Mouse (Mus musculus) urinary bladder, adult 2 months (tissue): ENCODE data around the gene Agl. TPM values are rescaled to one million over a fixed set of nuclear protein-coding genes. Genes with fewer than 3 reads are reported as not detected.
A peak's percentile ranks its signal among the peaks of the same experiment; 100 is the strongest.

Source experiments
- DNase-seq: peaks from one replicate; pipeline ENCODE4 v3.0.0; 2022; ENCODE audit warnings: low spot score
- polyA plus RNA-seq: library from polyadenylated mRNA; depleted of rRNA; stranded (reverse); fragments of >200 nt; gene quantifications from 2 replicates; pipeline ENCODE4 v1.2.3, GENCODE M21; 2012; rRNA removed

Gene Agl
- polyA plus RNA-seq = 17.3 and 27.2 TPM in 2 replicates

DNA sequence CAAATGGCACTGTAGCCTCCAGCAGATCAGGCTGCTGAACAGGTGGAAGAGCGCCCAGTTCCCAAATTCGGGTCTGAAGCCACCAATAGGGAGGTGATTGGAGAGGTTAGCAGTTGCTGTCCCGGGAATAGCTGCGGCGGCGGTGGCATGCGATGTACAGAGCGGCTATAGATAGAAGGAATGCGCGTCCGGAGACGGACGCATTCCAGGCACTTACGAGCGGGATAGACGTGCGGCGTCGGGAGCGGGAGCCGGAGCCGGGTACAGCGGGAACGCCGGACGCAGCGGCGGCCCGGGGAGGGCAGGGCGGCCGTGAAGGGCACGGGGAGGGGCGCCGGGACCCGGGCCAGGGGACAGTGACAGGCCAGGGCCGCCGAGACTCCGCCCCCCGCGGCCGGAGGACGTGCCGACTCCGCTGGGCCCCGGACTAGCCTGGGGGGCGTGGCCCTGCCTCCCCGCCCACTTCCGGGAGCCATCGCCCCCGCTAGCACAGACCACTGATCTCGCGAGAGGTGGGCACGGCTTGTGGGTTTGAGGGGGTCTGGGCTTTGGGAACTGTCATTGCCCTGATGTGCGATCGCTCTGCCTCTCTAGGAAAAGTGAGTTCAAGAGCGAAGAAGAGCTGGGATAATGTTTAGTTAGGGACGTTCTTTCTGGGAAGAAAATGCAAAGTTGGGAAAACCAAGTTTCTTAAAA lies at the start of gene Agl:
Gene Agl (minus strand): TSS at position 356 of the 696 bp plus-strand sequence.
- peak; percentile 88 for DNase-seq

DNA sequence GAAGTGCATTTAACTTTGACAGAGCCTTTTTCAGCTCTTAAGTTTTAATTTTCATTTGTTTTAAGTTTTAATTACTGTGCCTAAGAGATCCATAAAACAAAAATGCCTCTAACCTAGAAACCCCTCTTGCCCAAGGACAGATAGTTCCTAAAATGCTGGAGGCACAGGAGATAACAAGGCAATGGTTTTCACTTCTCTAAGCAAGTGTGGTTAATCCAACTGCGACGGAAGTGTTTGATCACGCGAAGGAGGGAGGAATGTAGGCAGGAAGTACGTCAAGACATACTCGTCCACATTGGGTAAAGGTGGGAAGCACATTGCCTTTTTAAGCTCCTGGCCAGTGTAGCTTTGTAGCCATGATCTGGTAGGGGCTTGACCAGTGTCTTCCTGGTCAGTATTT lies 49.6 kb upstream of the Agl start:
- no peak for DNase-seq

DNA sequence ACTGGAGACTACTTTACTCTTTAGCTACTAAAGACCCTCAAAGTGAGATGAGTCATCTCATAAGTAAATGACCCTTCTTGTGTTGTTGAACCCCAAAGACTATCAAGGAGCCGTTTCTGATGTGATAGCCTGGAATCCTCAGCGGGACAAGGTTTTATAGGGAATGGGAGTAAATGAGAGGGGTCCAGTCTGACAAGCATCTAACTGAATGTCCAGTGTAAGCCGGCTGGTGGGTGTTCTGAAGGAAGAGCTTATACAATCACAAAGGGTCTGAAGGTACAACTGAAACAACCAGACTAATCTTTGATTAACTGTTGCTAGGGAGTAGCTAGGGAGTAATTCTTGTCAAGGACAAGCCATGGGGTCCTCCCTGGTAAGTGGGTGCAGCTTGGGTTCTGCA lies 44.5 kb upstream of the Agl start:
- DNase-seq = no peak

DNA sequence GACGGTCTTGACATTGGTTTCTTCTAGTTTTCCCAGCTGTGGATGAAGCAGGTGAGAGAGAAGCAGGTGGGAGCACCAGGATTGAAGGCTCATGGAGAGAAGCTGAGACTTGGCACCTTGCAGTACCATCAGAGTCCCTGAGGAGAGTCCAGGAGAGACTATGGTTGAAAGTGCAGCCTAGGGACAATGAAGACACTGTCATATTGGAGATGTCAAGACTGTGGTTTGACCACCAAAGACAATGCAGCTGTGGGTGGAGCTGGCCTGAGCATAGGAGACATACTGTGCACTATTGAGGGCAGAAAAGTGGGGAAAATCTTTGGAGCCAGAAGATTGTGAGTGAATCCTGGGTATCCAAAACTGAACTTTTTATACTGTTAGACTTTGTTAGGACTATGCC lies 42.4 kb upstream of the Agl start:
- DNase-seq = no peak

GRCm38 (mm10) chr3:116848936-116849335 lies 41.0 kb upstream of the Agl start:
- DNase-seq = no peak

DNA sequence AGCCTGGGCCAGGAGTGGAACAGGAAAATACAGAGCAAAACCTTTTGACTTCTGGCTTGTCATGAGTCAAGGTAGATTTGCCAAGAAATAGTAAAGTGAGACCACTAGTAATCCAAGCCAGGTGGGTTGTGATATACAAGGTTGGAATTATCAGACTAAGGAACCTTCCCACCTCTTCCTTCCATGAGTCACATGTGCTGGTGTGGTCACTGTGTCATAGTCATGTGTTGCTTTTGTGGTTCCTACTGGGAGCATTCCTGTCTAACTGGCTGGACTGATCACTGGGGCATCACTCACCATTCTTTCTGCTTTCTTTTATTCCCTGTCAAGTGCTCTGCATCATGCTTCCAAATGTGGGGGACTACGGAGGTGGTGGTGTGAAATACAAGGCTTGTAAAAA lies 40.1 kb upstream of the Agl start:
- no peak for DNase-seq

GRCm38 (mm10) chr3:116846084-116846483 lies 38.1 kb upstream of the Agl start:
- DNase-seq = no peak

DNA sequence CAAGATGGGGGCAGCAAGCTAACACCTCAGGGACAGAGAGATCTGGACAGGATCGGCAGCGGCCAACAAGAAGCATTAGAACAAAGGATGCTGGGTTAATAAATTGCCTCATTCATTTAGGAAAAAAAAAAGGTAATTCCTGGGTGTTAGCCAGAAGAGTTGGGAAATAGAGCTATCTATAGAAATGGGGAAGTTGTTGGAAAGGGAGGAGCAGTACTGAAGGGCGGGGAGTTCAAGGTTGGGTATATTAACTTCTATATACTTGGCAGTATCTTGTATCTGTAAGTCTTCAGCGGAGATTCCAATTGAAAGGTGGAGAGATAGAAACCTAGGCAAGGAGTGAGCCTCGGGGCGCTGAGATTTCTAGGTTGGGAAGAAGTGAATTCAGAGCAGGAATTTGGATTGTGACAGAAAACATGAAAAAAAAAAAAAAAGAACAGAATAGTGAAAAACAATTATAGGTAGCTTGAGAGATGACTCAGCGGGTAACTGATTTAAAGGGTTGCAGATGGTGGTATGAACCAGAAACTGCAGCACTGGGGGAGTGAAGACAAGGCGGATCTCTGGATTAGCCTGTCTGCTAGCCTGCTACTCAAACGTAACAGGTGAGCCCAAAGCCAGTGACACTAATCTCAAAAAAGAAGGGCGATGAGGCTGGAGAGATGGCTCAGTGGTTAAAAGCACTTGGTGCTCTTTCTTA lies 37.1 kb upstream of the Agl start:
- DNase-seq = no peak

DNA sequence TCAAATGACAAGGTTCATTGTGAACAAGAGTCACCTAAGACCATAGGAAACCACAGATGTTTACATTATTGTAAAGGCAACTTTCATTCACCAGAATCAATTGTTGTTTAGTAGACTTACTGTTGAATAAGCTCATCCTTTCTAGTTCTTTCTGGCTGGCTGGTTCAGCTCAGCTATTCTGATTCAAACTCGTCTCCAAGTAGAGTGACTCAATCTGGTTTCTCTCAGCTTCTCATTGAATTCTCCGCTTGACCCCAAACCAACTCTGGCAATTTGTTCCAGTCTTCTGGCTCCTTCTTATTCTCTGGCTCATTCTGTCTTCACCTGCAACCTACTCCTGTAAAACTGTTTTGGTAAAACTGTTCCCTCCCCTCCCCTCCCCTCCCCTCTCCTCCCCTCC lies 33.3 kb upstream of the Agl start:
- no peak for DNase-seq

DNA sequence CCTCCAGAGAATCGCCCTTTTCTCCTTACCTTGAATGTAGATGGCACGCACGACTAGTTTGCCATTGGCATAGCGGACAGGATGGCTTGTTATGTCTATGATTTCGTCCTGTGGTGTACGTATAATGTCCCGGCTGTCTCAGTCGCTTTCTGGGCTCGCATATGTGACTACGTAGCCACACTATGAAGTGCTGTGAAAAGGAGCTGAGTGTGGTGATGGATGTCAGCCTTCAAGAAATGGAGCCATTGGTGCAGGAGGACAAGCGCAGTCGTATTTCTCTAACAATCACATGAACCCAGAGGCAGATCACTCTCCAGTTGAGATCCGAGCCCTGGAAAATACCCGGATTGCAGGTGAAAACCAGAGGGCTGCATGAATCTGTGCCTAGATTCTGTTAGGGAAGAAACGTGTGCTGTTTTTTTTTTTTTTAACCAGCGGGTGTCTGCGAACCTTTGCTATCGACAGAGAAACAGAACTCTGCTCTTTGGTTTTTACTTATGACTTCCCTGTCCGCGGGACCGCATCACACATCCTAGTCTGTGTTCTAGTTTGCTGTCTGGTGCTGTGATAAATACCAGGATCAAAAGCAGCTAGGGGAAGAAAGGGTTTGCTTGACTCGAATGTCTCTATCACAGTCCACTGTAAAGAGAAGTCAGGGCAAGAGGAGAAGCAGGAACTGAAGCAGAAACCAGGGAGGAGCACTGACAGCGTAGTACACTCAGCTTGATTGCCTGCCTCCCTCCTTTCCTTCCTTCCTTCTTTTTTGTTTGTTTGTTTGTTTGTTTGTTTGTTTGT lies 28.9 kb upstream of the Agl start:
- DNase-seq = no peak

DNA sequence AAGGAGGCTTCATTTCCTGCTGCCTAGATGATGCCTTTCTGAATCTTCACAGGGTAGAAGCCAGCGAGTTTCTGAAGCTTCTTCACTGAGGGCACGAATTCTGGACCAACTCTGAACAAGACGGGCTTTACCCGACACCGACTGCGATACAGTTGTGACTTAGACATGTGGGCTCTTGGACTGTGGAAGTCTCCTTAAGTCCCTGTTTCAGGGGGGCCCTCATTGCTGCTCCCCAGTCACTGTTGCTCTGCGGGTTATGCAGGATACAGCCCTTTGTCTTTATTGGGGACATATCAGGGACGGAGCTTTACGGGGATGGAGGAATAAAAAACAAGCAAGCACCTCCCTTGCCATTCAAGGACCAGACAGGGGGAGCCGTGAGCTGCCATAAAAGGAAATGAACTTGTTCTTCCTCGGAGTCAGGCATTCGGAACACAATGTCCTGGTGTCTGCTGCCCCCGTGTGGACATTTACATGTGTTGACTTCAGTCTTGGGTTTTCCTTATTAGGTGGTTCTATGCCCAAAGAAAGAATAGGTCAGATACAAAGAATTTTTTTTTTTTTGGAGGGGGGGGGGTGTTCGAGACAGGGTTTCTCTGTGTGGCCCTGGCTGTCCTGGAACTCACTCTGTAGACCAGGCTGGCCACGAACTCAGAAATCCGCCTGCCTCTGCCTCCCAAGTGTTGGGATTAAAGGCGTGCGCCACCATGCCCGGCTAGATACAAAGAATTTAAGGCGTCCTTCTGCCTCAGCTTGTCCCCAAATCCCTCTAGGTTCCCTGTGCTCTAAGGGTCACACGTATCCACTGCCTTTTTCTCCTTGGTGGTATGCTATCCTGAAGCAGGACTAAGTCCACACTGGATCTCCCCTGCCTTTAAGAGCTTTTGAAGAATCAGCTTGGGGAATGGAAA lies 28.1 kb upstream of the Agl start:
- peak; percentile 47 for DNase-seq

GRCm38 (mm10) chr3:116835350-116835749 lies 27.4 kb upstream of the Agl start:
- no peak for DNase-seq

- no peak for DNase-seq
Measured at GRCm38 (mm10) chr3:116834241-116834640, 26.3 kb upstream of the Agl start.

DNA sequence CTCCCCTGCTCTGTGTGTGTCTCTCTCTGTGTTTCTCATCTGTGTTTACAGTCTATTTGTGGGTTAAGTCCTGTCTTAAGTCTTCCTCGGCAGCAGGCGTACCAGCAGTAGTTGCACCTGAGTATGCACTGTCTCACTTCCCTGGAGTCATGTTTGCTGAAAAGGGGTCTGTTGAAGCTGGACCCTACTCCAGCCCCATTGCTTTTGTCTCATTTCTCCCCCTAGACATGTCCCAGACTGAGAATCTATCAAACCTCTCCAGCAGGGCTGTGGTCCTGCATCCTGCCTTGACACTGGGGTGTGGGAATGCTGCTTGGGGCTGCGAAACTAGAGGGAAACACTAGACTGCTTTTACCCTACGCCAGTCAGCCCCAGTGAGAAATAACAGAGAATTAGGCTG lies 25.5 kb upstream of the Agl start:
- DNase-seq = no peak

GRCm38 (mm10) chr3:116832526-116833310 lies 24.8 kb upstream of the Agl start:
- no peak for DNase-seq

DNA sequence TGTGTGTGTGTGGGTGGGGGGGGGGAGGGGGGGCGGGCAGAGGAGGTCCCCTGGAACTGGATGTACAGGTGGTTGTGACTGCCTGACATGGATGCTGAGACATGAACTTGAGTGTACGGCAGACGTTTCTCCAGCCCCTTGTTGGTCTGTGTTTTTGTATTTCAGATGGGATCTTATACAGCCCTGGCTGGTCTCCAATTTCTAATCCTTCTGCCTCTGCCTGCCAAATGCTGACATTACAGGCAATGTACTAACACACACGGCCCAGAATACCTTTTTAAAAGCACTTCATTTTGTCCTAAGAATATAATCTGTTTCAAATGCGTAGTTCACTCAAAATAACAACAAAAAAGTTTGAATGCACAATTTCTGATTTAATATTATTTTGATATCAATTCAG lies 23.4 kb upstream of the Agl start:
- DNase-seq = no peak

DNA sequence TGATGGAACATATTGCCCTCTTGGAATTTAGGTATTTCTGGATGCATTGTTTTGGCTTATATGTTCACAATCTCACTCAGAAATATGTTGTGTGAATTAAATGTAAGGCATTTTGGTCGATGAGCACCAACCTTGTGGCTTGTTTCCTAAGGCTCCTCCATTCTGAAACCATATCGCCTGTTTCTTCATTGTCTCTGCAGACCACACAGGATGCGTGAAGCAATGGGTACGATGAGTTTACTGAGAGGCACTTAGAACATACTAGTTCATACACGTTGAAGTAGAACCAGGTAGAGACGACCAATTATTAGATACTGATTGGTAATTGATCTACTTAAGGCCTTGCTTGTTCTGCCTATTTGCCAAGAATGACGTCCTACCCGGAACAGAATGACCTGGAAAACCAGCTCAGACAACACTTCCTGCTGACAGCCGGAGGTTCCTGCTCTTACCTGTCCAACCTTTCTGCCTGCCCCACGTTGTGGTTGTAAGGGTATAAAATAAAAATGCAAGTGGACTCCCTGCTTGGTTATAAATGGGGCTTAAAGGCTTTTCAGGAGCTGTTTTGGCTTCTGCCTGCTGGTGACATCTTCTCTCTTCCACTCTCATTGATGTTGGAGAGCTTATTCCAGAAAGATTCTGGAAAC lies 21.4 kb upstream of the Agl start:
- DNase-seq = no peak

DNA sequence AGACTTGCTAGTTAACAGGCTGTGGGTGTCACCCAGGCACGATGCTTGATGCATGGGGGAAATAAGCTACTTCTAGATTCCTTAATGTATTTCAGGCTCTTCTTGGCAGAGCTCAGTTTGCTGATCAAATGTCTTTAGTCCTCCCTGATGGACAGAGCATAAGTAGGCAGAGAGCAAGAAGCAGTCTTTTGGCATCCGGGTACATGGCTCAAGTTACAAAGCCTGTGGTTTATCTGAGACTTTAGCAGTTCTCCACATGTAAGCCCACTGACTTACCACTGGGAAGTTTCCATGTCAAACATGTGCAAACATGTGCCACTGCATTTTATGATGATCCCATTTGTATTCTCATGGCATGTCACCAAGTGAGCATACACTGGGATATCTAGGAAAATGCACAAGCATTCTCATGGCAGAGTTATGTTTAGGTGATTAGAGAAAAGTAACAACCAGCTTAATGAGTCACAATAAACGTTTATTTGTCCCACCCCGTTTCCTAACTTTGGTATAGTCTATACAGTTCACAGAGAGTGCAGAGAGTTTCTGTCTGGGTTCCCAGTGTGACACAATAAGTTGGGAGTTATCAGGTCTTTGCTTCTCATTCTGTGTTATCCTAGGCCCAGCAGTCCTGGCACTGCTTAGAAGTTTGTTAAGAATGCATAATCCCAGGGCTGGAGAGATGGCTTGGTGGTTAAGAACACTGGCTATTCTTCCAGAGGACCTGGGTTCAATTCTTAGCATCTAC lies 18.7 kb upstream of the Agl start:
- no peak for DNase-seq

DNA sequence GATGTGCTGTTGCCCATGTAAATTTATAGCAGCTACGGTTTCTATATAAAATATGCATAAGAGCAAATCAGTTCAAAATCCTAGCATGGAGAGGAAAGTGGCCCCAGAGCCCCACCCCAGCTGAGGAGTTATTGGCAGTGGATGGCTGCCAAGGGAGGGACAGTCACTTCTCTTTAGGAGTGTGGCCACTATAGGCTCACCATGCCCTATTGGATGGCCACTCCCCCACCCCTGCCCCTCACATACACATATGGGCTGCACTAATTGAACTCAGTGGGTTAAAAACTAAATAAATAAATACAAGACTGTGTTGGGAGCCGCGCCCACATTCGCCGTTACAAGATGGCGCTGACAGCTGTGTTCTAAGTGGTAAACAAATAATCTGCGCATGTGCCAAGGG lies 9.3 kb upstream of the Agl start:
- no peak for DNase-seq
